Mouse (Mus musculus) common myeloid progenitor, adult 5-6 weeks (primary cell): ENCODE data around the gene Serpine1. TPM values are rescaled to one million over a fixed set of nuclear protein-coding genes. Genes with fewer than 3 reads are reported as not detected.

Experiments used
- ATAC-seq: replicated peaks from 2 replicates; pipeline ENCODE4 v1.8.0; 2016; ENCODE audit warnings: low read depth, mild to moderate bottlenecking, moderate TSS enrichment, inconsistent platforms; ENCODE audit not compliant: poor library complexity, severe bottlenecking
- total RNA-seq: library from RNA; stranded (forward); fragments of 200-1000, 187-1606 nt; gene quantifications from 2 replicates; pipeline ENCODE4 v1.2.3, GENCODE M21; 2017

Gene Serpine1
- total RNA-seq, 1 experiment from 2014 or later: not detected

GRCm38 (mm10) chr5:137100660-137101059 lies 28.6 kb upstream of the Serpine1 start:
- no peak for ATAC-seq

DNA sequence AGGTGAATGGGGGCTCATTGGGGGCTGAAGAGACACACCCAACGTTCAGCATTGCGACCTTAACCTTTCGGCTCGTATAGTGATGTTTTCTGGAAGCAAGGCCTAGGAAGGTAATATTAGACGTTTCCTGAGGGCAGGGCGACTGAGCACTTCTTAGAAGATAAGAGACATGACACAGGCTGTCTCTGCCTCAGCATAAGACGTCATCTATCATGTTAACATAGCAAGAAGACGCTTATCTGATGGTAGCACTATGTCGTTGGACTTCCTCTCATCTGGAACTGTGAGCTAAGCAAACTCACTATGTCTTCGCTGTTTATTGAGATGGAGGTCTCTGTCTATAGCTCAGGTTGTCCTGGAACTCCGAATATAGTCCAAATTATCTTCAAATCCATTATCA lies 26.4 kb upstream of the Serpine1 start:
- ATAC-seq: no peak

DNA sequence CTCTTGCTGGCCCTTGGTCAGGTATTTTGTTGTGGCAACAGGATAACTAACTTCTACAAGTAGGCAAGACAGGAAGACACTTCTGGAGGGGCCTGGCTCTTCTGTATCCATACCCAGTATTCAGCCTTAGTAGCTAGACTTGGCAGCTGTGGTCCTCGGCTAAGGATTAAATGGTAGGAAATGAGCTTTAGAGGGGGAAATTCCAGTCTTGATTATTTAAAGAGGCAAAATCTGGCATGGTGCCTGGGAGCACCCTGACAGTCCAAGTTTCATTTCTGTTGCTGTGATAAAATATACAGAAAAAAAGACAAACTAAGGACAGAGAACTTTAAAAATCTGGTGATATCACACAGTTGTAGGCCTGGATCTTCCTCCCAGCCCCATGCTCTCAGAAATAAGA lies 24.0 kb upstream of the Serpine1 start:
- no peak for ATAC-seq

DNA sequence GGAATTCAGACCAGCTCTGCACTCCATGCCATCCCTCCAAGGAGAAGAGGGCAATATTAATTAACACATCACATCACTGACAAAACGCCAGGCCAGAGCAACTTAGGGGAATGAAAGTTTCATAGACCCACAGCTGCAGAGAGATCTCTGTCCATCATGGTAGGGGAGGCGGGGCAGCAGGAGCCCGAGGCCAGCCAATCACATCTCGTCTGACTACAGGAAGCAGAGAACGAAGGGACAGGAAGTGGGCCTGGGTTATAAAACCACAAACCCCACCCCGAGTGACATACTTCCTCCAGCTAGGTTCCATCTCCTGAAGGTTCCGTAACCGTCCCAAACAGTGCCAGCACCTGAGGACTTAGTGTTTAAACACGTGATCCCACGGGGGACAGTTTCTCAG lies 23.1 kb upstream of the Serpine1 start:
- peak; percentile 72; the same call in 1 of the 2 replicates for ATAC-seq

DNA sequence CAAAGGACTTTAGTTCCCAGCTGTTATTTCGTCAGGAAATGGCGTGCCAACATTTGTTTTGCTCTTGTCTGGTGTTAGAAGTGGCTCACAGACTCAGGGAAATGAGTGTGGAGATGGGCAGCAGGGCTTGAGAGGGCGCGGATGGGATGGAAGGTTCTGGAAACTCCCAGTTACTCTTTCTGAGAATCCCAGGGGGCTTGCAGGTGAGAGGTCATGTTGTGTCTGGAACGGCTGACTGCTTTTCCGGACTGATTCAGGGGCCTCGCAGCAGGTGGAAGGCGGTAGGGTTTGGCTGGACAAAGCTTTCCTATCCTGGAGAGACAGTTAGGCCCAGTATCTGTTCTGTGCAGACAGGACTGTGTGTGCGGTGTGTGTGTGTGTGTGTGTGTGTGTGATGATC lies 21.7 kb upstream of the Serpine1 start:
- ATAC-seq: no peak

DNA sequence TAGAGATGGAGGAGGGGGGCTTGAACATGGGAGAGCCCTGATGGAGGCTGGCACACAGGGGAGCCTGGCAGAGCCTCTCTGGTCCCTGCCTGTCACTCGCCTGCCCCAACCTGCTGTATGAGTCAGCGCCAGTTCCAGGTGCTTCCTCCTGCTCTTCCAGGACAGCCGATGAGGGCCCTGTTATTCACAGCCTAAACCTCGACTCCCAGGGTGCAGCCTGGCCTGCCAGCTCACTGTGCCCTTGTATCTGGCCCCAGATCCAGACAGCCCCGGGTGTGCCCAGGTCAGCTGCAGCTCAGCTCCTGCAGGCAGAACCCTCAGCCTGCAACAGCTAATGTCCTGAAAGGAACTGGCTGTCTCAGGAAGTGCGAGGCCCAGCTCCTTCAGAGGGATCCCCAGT lies 19.5 kb upstream of the Serpine1 start:
- peak; percentile 39; the same call in 1 of the 2 replicates for ATAC-seq

- ATAC-seq: no peak
Measured at GRCm38 (mm10) chr5:137090870-137091269, 18.8 kb upstream of the Serpine1 start.

DNA sequence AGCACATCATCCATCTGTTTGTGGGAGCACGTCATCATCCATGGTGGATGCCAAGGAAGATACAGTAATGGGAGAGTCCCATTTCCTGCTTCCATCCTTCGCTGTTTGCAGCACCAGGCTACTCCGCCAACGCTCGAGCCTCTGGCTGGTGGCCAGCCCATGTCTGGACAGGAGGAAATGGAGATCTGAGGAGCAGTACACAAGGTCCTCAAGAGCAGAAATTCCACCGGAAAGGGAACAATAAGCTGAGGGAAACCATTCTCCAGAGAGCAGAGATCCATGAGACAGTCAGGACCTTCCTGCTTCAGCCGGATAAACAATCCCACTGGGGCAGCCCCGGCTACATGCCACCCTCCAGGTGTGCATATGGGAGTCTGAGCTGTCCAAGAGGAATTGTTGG lies 15.3 kb upstream of the Serpine1 start:
- ATAC-seq: no peak

- ATAC-seq: no peak
Measured at GRCm38 (mm10) chr5:137085731-137086130, 13.7 kb upstream of the Serpine1 start.

DNA sequence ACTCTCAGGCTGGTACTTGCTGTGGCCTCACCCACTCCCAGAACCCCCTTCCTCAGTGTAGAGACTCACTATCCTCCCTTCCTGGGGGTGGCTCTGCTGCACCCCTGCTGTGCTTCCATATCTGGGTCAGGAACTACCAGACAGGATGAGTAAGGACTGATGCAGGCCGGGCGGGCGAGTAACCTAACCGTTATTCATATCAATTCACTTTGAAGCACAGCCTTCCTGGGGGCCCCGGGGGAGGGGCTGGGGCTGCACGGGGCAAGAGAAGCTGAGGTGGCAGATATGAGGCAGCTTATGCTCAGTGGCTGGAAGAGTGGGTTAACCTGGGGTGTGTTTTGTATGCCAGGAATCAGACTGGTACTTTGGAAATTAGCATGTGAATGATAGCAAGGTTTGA lies 13.0 kb upstream of the Serpine1 start:
- no peak for ATAC-seq

GRCm38 (mm10) chr5:137083051-137083450 lies 11.0 kb upstream of the Serpine1 start:
- no peak for ATAC-seq

GRCm38 (mm10) chr5:137079849-137080248 lies 7.8 kb upstream of the Serpine1 start:
- ATAC-seq: peak; percentile 33; the same call in 1 of the 2 replicates

DNA sequence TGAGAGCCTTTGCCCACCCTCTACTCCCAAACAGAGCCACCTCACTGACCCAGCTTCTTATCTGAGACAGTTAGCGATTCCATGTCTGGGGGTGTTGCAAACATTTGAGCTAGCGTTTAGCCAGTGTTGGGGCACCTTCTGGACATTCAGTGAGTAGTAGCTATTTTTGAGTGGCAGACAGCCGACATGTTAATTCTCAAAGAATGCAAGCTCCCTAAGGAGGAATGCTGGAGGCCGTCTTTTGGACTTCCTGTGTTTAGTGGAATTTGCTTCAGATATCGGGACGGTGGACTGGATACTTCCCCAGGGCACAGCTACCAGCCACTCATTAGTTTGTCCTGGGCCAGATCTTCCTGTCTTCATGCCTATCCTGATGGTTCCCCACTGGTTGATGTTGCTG lies 6.5 kb upstream of the Serpine1 start:
- no peak for ATAC-seq

- no peak for ATAC-seq
Measured at GRCm38 (mm10) chr5:137078041-137078440, 6.0 kb upstream of the Serpine1 start.

DNA sequence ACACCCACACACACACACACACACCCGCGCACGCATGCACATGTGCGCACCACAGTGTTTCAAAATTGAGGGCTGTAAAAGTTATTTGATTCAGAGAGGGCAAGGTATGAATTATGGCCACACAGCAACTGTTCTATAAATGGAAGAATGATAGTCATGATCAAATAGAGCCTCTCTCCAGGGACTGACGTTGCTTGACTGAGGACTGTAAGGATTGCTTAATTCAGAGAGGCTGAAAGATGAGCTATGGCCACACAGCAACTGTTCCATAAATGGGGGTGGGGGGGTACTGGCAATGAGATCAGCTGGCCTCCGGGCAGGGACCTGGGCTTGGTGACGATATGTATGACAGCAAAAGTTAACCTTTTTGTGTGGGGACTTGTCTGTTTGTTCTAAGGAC lies 5.1 kb upstream of the Serpine1 start:
- ATAC-seq: no peak

DNA sequence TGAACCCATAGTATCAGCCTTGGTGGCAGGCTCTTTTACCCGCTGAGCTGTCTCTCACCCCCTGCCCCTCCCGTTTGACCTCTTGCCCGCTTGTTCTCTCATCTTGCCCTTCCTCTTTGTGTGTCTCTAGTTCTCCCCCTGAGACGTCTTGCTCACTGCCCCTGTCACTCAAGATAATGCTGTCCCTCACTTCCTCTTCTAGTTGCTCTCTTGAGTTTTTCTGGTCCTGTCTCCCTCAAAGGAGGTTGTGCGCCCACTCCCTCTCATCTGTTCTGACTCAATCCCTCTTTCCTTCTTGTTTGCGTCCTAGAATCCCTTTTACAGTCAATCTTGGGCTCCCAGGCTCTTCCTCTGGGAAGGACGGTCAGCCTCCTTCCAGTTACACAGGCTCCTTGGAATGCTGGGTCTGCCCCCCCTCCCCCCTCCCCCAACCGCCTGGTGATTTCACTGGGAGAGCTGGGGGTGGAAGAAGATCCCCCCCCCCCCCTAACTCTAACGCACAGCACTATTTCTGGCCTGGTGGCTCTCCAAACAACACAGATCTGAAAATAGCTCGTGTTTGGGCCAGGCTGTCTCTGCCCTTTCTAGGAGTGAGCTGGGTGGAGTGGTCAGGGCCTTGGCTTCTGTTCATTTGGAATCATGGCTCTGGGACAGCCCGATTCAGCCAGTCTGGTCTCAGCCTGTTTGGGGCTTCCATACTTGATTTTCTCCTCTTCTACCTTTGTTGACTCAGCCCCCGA lies 4.3 kb upstream of the Serpine1 start:
- peak; percentile 85 for ATAC-seq

DNA sequence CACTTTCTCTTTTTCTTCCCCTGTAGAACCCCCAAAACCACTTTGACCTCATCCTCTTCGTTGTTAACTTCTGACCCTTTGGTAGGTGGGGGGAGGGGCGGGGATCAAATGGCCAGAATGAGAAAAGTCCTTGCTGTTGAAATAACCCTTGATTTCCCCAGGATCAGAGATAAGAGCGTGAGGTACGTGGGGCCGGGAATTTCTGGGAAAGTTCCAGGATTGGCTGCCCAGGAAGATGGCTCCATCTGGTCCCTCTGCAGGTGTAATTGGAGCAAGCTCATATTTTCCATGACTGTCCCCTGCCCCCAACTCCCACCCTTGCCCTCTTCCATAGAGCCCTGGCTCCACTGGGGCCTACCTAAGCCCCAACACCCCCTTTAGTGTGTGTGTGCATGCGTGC lies 3.7 kb upstream of the Serpine1 start:
- no peak for ATAC-seq

- ATAC-seq: no peak
Measured at GRCm38 (mm10) chr5:137074191-137074651, 2.2 kb upstream of the Serpine1 start.

GRCm38 (mm10) chr5:137073141-137073540 lies 1.1 kb upstream of the Serpine1 start:
- ATAC-seq: no peak

DNA sequence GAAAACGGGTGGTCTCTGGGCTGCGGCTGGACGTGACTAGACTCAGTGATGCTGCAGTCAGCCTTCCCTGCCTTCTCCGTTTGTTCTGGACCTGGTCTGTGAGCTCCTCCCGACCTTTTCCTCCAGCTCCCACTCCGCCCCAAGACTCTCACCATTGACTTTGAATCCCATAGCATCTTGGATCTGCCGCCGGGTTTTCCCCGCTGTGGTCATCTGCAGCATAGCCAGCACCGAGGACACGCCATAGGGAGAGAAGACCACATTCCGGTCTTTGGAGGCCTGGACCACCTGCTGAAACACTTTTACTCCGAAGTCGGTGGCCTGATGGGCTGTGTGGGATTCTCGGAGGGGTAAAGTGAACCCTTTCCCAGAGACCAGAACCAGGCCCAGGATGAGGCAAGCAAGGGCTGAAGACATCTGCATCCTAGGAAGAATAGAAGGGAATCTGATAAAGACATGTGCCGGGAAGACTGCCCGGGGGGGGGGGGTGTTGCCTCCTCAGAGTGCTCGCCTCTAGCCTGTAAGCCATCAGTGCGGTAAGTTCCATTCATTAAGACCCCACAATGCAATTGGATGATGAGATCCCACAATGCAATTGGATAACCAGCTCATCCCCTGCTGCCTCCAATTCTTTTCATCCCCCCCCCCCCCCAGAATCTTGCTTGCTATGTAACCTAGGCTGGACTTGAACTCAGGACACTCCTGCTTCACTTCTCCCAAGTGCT lies 1.0 kb downstream of the Serpine1 start:
- ATAC-seq: no peak

DNA sequence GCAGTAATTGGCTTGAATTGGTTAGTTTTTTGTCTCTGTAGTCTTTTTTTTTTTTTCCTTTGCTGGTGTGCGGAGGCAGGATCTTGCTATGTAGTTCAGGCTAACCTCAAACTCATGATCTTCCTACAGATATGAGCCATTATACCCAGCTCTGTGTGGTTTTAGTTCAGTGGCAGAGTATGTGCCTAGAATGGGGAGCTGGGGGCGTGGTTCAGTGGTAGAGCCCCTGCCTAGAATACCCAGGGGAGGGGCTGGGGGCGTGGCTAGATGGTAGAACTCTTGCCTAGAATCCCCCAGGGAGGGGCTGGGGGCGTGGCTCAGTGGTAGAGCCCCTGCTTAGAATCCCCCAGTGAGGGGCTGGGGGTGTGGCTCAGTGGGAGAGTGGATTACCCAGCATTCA lies 3.4 kb downstream of the Serpine1 start:
- ATAC-seq: 0 out of 2 replicates have a peak, but pooled peaks have one; percentile 35
